Mouse (Mus musculus): ENCODE results near the gene Ttll1. TPM values are rescaled to one million over a fixed set of nuclear protein-coding genes. Genes with fewer than 3 reads are reported as not detected.

The Ttll1 gene
- total and polyA plus RNA-seq, 2 experiments from 2014 or later: 57.8 to 123 TPM

DNA sequence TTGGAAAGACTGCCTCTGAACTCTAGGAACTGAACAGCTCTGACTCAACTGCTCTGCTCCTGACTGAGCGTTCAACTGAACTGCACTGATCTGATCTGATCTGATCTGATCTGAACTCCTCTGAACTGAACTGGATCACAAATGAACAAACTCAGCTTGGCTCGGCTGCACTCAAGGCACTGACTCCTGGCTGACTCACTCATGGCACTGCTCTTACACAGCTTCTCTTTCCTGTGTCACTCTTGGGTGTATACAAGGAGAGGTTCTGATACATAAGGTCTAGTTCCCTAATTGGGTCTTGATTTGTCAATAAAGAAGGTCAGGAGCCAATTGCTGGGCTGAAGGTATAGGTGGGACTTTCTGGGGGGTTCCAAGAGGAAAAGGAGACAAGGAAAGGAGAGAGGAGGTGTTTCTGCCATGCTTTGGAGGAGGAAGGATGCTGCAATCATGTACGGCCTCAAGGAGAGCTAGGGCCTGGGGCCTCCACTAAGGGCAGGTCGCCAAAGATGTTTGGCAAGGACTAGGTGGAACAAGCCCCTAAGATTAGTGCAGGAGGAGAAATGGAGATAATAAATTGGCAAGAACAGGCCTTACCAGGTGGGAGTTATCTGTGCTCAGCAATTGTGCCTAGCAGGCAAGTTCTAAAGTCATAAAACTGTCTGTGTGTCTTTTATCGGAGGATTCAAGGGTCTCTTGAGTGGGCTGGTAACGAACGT, 16.7 kb downstream of the Ttll1 start:
- Histone ChIP-seq H3K4me3 (ENCODE audit: low read depth, low read length) (no peak overlapping the region), H3K27me3 (ENCODE audit: insufficient read depth, low read length) (no peaks in the 10 kb centered on the region), H3K9me3 (ENCODE audit: low read length) (no peaks in the 10 kb centered on the region), H3K27ac (ENCODE audit: low read depth, low read length) (no peak overlapping the region), H3K9ac (replicated peaks; ENCODE audit: low read length, poor library complexity, severe bottlenecking) (no peak overlapping the region), H3K4me2 (ENCODE audit: low read depth, low read length, poor library complexity, severe bottlenecking) (no peak overlapping the region), H3K4me1 (ENCODE audit: insufficient read depth, low read length) (no peaks in the 10 kb centered on the region), H3K36me3 (ENCODE audit: insufficient read depth, low read length) (peaks cover 86% of the 10 kb centered on the region)
- WGBS: 92% methylated on average over 7 of the region's 7 CpGs
- DNase-seq (ENCODE audit: low spot score) (no peak), ATAC-seq (ENCODE audit: low FRiP score) (no peak)
- no peak for TF ChIP-seq CTCF (IDR thresholded peaks at IDR 0.05)

DNA sequence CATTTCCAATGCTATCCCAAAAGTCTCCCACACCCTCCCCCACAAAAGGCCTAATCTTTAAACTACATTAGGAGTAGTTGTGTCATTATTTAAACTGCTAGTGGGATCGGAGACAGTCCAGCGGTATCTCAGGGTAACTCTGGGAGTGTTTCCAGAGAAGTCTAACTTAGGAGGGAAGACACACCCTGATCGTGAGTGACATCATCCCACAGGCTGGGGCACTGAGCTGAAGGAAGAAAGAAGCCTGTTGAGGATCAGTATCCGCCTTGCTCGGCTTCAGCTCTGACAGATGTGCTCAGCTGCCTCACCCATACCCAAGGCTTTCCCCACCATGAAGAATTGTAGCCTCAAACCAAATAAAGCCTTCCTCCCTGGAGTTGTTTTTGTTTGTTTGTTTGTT, 18.8 kb downstream of the Ttll1 start:
- DNase-seq (ENCODE audit: low spot score) (no peak), ATAC-seq (ENCODE audit: low FRiP score) (no peak)
- no peak for TF ChIP-seq CTCF (IDR thresholded peaks at IDR 0.05)
- Histone ChIP-seq H3K4me1 (ENCODE audit: insufficient read depth, low read length) (no peaks in the 10 kb centered on the region), H3K27me3 (ENCODE audit: insufficient read depth, low read length) (no peaks in the 10 kb centered on the region), H3K4me3 (ENCODE audit: low read depth, low read length) (no peak overlapping the region), H3K36me3 (ENCODE audit: insufficient read depth, low read length) (peaks cover 83% of the 10 kb centered on the region), H3K27ac (ENCODE audit: low read depth, low read length) (no peak overlapping the region), H3K4me2 (ENCODE audit: low read depth, low read length, poor library complexity, severe bottlenecking) (no peak overlapping the region), H3K9ac (replicated peaks; ENCODE audit: low read length, poor library complexity, severe bottlenecking) (no peak overlapping the region), H3K9me3 (ENCODE audit: low read length) (no peaks in the 10 kb centered on the region)
- 87% methylated on average over 5 of the region's 5 CpGs for WGBS

DNA sequence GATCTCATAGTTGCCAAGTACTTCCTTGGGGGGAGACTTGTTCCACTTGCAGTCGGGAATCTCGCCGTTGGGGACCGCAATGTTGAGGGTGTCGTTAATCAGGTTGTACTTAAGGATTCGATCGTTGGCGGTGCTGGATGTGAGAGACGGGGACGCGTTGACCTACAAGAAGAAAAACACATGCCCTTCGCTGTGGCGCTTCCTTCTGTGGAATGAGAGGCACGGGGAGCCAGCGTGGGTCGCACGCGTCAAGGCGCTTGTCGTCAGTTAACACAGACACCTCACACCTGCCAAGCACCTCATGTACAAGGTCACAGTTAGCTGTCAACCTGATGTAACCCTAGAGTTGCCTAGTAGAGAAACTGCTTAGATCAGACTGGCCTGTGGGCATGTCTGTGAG, 21.2 kb downstream of the Ttll1 start:
- ATAC-seq (ENCODE audit: low FRiP score) (no peak), DNase-seq (ENCODE audit: low spot score) (no peak)
- Histone ChIP-seq H3K4me3 (ENCODE audit: low read depth, low read length) (no peak overlapping the region), H3K36me3 (ENCODE audit: insufficient read depth, low read length) (peaks cover 72% of the 10 kb centered on the region), H3K9me3 (ENCODE audit: low read length) (no peaks in the 10 kb centered on the region), H3K4me2 (ENCODE audit: low read depth, low read length, poor library complexity, severe bottlenecking) (no peak overlapping the region), H3K27me3 (ENCODE audit: insufficient read depth, low read length) (no peaks in the 10 kb centered on the region), H3K27ac (ENCODE audit: low read depth, low read length) (no peak overlapping the region), H3K9ac (replicated peaks; ENCODE audit: low read length, poor library complexity, severe bottlenecking) (no peak overlapping the region), H3K4me1 (ENCODE audit: insufficient read depth, low read length) (no peaks in the 10 kb centered on the region)
- TF ChIP-seq CTCF (IDR thresholded peaks at IDR 0.05): no peak
- 95% methylated on average over 20 of the region's 20 CpGs for WGBS

DNA sequence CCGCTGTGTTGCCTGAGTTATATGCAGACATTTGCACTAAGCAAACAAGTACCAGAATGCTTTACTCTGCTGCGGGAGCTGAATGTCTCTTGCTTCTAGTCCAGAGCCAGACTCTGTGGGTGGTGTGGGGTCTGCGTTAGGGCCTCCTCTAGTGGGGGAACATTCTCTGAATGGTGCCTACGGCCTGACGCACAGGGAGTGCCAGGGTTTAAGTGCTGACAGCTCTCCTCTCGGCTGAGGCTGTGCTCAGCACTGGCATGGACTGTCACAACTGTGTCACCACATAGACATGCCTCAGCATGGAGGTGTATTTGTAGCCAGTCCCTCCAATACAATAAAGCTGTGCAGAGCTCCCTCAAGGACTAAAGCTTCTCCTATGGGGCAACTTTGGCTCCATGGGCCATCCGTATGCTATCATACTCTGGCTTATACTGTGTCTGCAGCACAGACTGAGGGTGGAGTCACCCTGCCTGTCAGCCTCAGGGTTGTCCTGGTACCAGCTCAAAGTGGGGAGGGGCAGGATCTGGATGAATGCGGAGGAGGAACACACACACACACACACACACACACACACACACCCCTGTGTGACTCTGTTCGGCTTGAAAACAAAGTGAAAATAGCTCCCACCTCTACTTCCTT, 23.1 kb downstream of the Ttll1 start:
- no peaks in the 10 kb centered on the region for H3K27me3 ChIP-seq (ENCODE audit: insufficient read depth, low read length)
- H3K27ac ChIP-seq (ENCODE audit: low read depth, low read length): no peak overlapping the region
- no peak for DNase-seq (ENCODE audit: low spot score)
- no peak for TF ChIP-seq CTCF (IDR thresholded peaks at IDR 0.05)
- peaks cover 63% of the 10 kb centered on the region for H3K36me3 ChIP-seq (ENCODE audit: insufficient read depth, low read length)
- no peak overlapping the region for H3K4me3 ChIP-seq (ENCODE audit: low read depth, low read length)
- no peak overlapping the region for H3K9ac ChIP-seq (replicated peaks; ENCODE audit: low read length, poor library complexity, severe bottlenecking)
- H3K4me1 ChIP-seq (ENCODE audit: insufficient read depth, low read length): no peaks in the 10 kb centered on the region
- WGBS: 75% methylated on average over 9 of the region's 9 CpGs
- H3K9me3 ChIP-seq (ENCODE audit: low read length): no peaks in the 10 kb centered on the region
- no peak overlapping the region for H3K4me2 ChIP-seq (ENCODE audit: low read depth, low read length, poor library complexity, severe bottlenecking)
- ATAC-seq (ENCODE audit: low FRiP score): no peak

DNA sequence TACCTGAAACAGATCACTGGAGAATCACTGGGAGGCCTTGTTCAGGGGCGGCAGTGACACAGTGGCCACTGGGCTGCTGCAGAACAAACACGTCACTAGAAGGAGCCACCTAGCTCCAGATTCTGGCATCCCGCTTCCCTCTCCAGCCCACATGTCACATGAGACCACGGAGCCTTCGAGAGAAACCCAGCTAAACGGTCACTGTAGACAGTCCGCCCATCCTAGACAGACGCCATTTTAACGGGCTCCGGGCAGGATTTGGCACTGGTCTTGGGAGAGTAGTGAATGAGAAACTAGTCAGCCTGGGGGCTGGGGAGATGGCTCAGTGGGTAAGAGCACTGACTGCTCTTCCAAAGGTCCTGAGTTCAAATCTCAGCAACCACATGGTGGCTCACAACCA, 26.4 kb downstream of the Ttll1 start:
- Histone ChIP-seq H3K36me3 (ENCODE audit: insufficient read depth, low read length) (peaks cover 41% of the 10 kb centered on the region), H3K27me3 (ENCODE audit: insufficient read depth, low read length) (no peaks in the 10 kb centered on the region)
- 90% methylated on average over 10 of the region's 10 CpGs for WGBS

DNA sequence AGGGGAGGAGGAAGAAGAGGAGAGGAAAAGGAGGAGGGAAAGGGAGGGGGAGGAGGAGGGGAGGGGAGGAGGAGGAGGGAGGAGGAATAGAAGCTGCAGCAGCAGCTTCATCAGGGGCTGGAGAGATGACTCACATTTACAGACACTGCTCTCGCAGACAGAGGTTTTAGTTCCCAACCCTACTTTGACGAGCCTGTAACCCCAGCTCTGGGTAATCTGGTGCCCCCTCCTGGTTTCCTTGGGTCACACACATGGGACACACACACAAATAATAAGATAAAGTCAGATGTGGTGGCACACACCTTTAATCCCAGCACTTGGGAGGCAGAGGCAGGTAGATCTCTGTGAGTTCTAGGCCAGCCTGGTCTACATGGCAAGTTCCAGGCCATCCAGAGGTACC, 27.2 kb downstream of the Ttll1 start:
- no peaks in the 10 kb centered on the region for H3K27me3 ChIP-seq (ENCODE audit: insufficient read depth, low read length)
- no peak overlapping the region for H3K9ac ChIP-seq (replicated peaks; ENCODE audit: low read length, poor library complexity, severe bottlenecking)
- ATAC-seq (ENCODE audit: low FRiP score): no peak
- no peak overlapping the region for H3K27ac ChIP-seq (ENCODE audit: low read depth, low read length)
- DNase-seq (ENCODE audit: low spot score): peak; percentile 29
- no peak overlapping the region for H3K4me3 ChIP-seq (ENCODE audit: low read depth, low read length)
- TF ChIP-seq CTCF (IDR thresholded peaks at IDR 0.05): peak; percentile 53
- peaks cover 36% of the 10 kb centered on the region for H3K36me3 ChIP-seq (ENCODE audit: insufficient read depth, low read length)
- H3K4me1 ChIP-seq (ENCODE audit: insufficient read depth, low read length): no peaks in the 10 kb centered on the region
- H3K9me3 ChIP-seq (ENCODE audit: low read length): no peaks in the 10 kb centered on the region
- WGBS: 47% methylated on average over 2 of the region's 2 CpGs
- no peak overlapping the region for H3K4me2 ChIP-seq (ENCODE audit: low read depth, low read length, poor library complexity, severe bottlenecking)

More for the DNA sequence above, 26.4 kb downstream of the Ttll1 start:
- Histone ChIP-seq H3K9me3 (ENCODE audit: low read length) (no peaks in the 10 kb centered on the region), H3K4me3 (ENCODE audit: low read depth, low read length) (no peak overlapping the region), H3K4me1 (ENCODE audit: insufficient read depth, low read length) (no peaks in the 10 kb centered on the region), H3K27ac (ENCODE audit: low read depth, low read length) (no peak overlapping the region), H3K4me2 (ENCODE audit: low read depth, low read length, poor library complexity, severe bottlenecking) (no peak overlapping the region), H3K9ac (replicated peaks; ENCODE audit: low read length, poor library complexity, severe bottlenecking) (no peak overlapping the region)
- DNase-seq (ENCODE audit: low spot score): no peak
- no peak for ATAC-seq (ENCODE audit: low FRiP score)
- no peak for TF ChIP-seq CTCF (IDR thresholded peaks at IDR 0.05)
